Comparison of ENCODE assay signal across 30 mouse cellular contexts in genomic region chr11:35444489-35445100, GRCm38 (mm10).
A peak's percentile ranks its signal among the peaks of the same experiment; 100 is the strongest.
DNase-seq lines count a peak whose midpoint lies in the region; ATAC-seq and TF ChIP-seq lines count a peak whose summit lies in the region.
"Had no signal": no experiment of that assay in that cellular context is flagged by ENCODE, and none has a peak within 500 bp of the region (broad histone marks: within the 10 kb centered on the region; RNA-seq: fewer than 3 reads in every experiment).

No protein-coding gene starts in this region.

- no peak overlapping the region for H3K4me3 ChIP-seq in hindbrain, embryonic 15.5 days
- no peak overlapping the region for H3K4me3 ChIP-seq in hindbrain, postnatal 0 days (ENCODE audit: low read length)
- H3K4me3 ChIP-seq in embryonic facial prominence, embryonic 15.5 days (replicated peaks): no peak overlapping the region
- no peak overlapping the region for H3K4me3 ChIP-seq in stomach, embryonic 15.5 days (replicated peaks)
- no peak overlapping the region for H3K4me3 ChIP-seq in hindbrain, embryonic 10.5 days
- H3K4me3 ChIP-seq in forebrain, embryonic 15.5 days: no peak overlapping the region
- H3K4me3 ChIP-seq: heart, adult 2 months; heart, embryonic 15.5 days; kidney, embryonic 15.5 days; liver, embryonic 15.5 days; lung, embryonic 15.5 days; megakaryocyte, embryonic 14.5 days; neural tube, embryonic 15.5 days had no signal

- 0 out of 2 replicates have a peak, but pooled peaks cover 4% of the 10 kb centered on the region for H3K27me3 ChIP-seq in hindbrain, embryonic 15.5 days
- no peaks in the 10 kb centered on the region for H3K27me3 ChIP-seq in hindbrain, postnatal 0 days (ENCODE audit: insufficient read depth, low read length)
- H3K27me3 ChIP-seq in embryonic facial prominence, embryonic 15.5 days: no peaks in the 10 kb centered on the region
- no peaks in the 10 kb centered on the region for H3K27me3 ChIP-seq in stomach, embryonic 15.5 days (replicated peaks)
- H3K27me3 ChIP-seq in hindbrain, embryonic 10.5 days (ENCODE audit: insufficient read depth, poor library complexity, severe bottlenecking): peaks cover 8% of the 10 kb centered on the region
- H3K27me3 ChIP-seq in forebrain, embryonic 15.5 days: peaks cover 24% of the 10 kb centered on the region; the same call in 1 of the 2 replicates
- H3K27me3 ChIP-seq: heart, embryonic 15.5 days; kidney, embryonic 15.5 days; liver, embryonic 15.5 days; lung, embryonic 15.5 days had no signal

- no peak overlapping the region for H3K27ac ChIP-seq in hindbrain, embryonic 15.5 days (replicated peaks)
- H3K27ac ChIP-seq in hindbrain, postnatal 0 days: no peak overlapping the region
- no peak overlapping the region for H3K27ac ChIP-seq in embryonic facial prominence, embryonic 15.5 days (replicated peaks)
- H3K27ac ChIP-seq in stomach, embryonic 15.5 days: peak overlapping the region; percentile 41; the same call in 1 of the 2 replicates
- H3K27ac ChIP-seq in hindbrain, embryonic 10.5 days: no peak overlapping the region
- no peak overlapping the region for H3K27ac ChIP-seq in forebrain, embryonic 15.5 days (replicated peaks)
- H3K27ac ChIP-seq: heart, adult 2 months; heart, embryonic 15.5 days; kidney, embryonic 15.5 days; liver, embryonic 15.5 days; lung, embryonic 15.5 days; neural tube, embryonic 15.5 days had no signal

- 0 out of 2 replicates have a peak, but pooled peaks have one; percentile 38 for ATAC-seq in hindbrain, embryonic 15.5 days (ENCODE audit: low FRiP score, low read depth)
- ATAC-seq in hindbrain, postnatal 0 days: no peak
- ATAC-seq in embryonic facial prominence, embryonic 15.5 days (ENCODE audit: insufficient number of reproducible peaks, low FRiP score, low TSS enrichment, low read depth): peak; percentile 51; the same call in 1 of the 2 replicates
- peak; percentile 43; the same call in 1 of the 2 replicates for ATAC-seq in stomach, embryonic 15.5 days (ENCODE audit: insufficient read depth, low FRiP score, low read depth)
- ATAC-seq in erythroblast, adult 5-6 weeks (replicated peaks; ENCODE audit: low FRiP score, poor library complexity, severe bottlenecking): no peak
- no peak for ATAC-seq in forebrain, embryonic 15.5 days (replicated peaks)
- ATAC-seq: CD4-positive, CD25-positive, alpha-beta regulatory T cell, adult 4 months; forebrain, embryonic 14.5 days; hindbrain, embryonic 16.5 days; intestine, embryonic 16.5 days; midbrain, embryonic 16.5 days had no signal

- WGBS in hindbrain, embryonic 15.5 days: 69% methylated on average over 6 of the region's 6 CpGs
- 64% methylated on average over 6 of the region's 6 CpGs for WGBS in hindbrain, postnatal 0 days
- WGBS in embryonic facial prominence, embryonic 15.5 days: 56% methylated on average over 6 of the region's 6 CpGs
- WGBS in stomach, embryonic 15.5 days: 74% methylated on average over 6 of the region's 6 CpGs
- WGBS in hindbrain, embryonic 10.5 days: 74% methylated on average over 6 of the region's 6 CpGs
- WGBS in forebrain, embryonic 15.5 days: 82% methylated on average over 6 of the region's 6 CpGs

- H3K36me3 ChIP-seq in hindbrain, embryonic 15.5 days: no peaks in the 10 kb centered on the region
- no peaks in the 10 kb centered on the region for H3K36me3 ChIP-seq in hindbrain, postnatal 0 days (ENCODE audit: insufficient read depth, low read length)
- H3K36me3 ChIP-seq in embryonic facial prominence, embryonic 15.5 days: no peaks in the 10 kb centered on the region
- H3K36me3 ChIP-seq in stomach, embryonic 15.5 days: no peaks in the 10 kb centered on the region
- H3K36me3 ChIP-seq in hindbrain, embryonic 10.5 days: no peaks in the 10 kb centered on the region
- no peaks in the 10 kb centered on the region for H3K36me3 ChIP-seq in forebrain, embryonic 15.5 days
- H3K36me3 ChIP-seq: heart, embryonic 15.5 days; kidney, embryonic 15.5 days; liver, embryonic 15.5 days; lung, embryonic 15.5 days; neural tube, embryonic 15.5 days had no signal

- TF ChIP-seq CTCF in hindbrain, postnatal 0 days (IDR thresholded peaks at IDR 0.05; ENCODE audit: low read depth): no peak

- no peaks in the 10 kb centered on the region for H3K9me3 ChIP-seq in hindbrain, embryonic 15.5 days
- H3K9me3 ChIP-seq in hindbrain, postnatal 0 days (ENCODE audit: low read length): no peaks in the 10 kb centered on the region
- H3K9me3 ChIP-seq in embryonic facial prominence, embryonic 15.5 days (replicated peaks): no peaks in the 10 kb centered on the region
- H3K9me3 ChIP-seq in stomach, embryonic 15.5 days: no peaks in the 10 kb centered on the region
- no peaks in the 10 kb centered on the region for H3K9me3 ChIP-seq in hindbrain, embryonic 10.5 days
- no peaks in the 10 kb centered on the region for H3K9me3 ChIP-seq in forebrain, embryonic 15.5 days
- H3K9me3 ChIP-seq: heart, embryonic 15.5 days; kidney, embryonic 15.5 days; liver, embryonic 15.5 days; lung, embryonic 15.5 days; megakaryocyte, embryonic 14.5 days; neural tube, embryonic 15.5 days had no signal

- no peak overlapping the region for H3K9ac ChIP-seq in hindbrain, embryonic 15.5 days
- no peak overlapping the region for H3K9ac ChIP-seq in hindbrain, postnatal 0 days (replicated peaks; ENCODE audit: low read length)
- no peak overlapping the region for H3K9ac ChIP-seq in embryonic facial prominence, embryonic 15.5 days
- H3K9ac ChIP-seq in stomach, embryonic 15.5 days: no peak overlapping the region
- no peak overlapping the region for H3K9ac ChIP-seq in forebrain, embryonic 15.5 days (replicated peaks)
- H3K9ac ChIP-seq: heart, embryonic 15.5 days; kidney, embryonic 15.5 days; liver, embryonic 15.5 days; lung, embryonic 15.5 days; neural tube, embryonic 15.5 days had no signal

- peaks cover 7% of the 10 kb centered on the region for H3K4me1 ChIP-seq in hindbrain, embryonic 15.5 days (replicated peaks)
- no peaks in the 10 kb centered on the region for H3K4me1 ChIP-seq in hindbrain, postnatal 0 days (ENCODE audit: insufficient read depth, low read length)
- peaks cover 25% of the 10 kb centered on the region for H3K4me1 ChIP-seq in embryonic facial prominence, embryonic 15.5 days
- no peaks in the 10 kb centered on the region for H3K4me1 ChIP-seq in stomach, embryonic 15.5 days
- H3K4me1 ChIP-seq in hindbrain, embryonic 10.5 days (replicated peaks): peaks cover 20% of the 10 kb centered on the region
- H3K4me1 ChIP-seq in forebrain, embryonic 15.5 days: peaks cover 18% of the 10 kb centered on the region
- H3K4me1 ChIP-seq: heart, embryonic 15.5 days; liver, embryonic 15.5 days; megakaryocyte, embryonic 14.5 days had no signal

- no peak for DNase-seq in hindbrain, postnatal 0 days (ENCODE audit: low spot score)
- DNase-seq in ES-CJ7 (ENCODE audit: low read depth, low spot score): peak; percentile 55
- no peak for DNase-seq in hindbrain, embryonic 10.5 days (ENCODE audit: low spot score)
- DNase-seq: adrenal gland, postnatal 14 days; cerebellum, adult 8-10 months; cerebellum, postnatal 36 days; gastrocnemius, postnatal 14 days; heart, adult 2 months; heart, postnatal 4 days; kidney, postnatal 36 days; liver; lung, postnatal 36 days; right cerebral cortex, adult 18-20 months; right cerebral cortex, postnatal 4 days had no signal

- no peak overlapping the region for H3K4me2 ChIP-seq in hindbrain, embryonic 15.5 days
- no peak overlapping the region for H3K4me2 ChIP-seq in hindbrain, postnatal 0 days (ENCODE audit: low read depth, low read length)
- no peak overlapping the region for H3K4me2 ChIP-seq in embryonic facial prominence, embryonic 15.5 days (replicated peaks)
- H3K4me2 ChIP-seq in stomach, embryonic 15.5 days: no peak overlapping the region
- no peak overlapping the region for H3K4me2 ChIP-seq in forebrain, embryonic 15.5 days (replicated peaks)
- H3K4me2 ChIP-seq: heart, embryonic 15.5 days; kidney, embryonic 15.5 days; liver, embryonic 15.5 days; lung, embryonic 15.5 days; neural tube, embryonic 15.5 days had no signal

Comparison
In these comparisons a context has a peak if more than half of its experiments do, and no peak if none do; other contexts are left out.
1. ATAC-seq: peak in hindbrain, embryonic 15.5 days (single experiment), embryonic facial prominence, embryonic 15.5 days (single experiment) and stomach, embryonic 15.5 days (single experiment); none in hindbrain, postnatal 0 days (single experiment), erythroblast, adult 5-6 weeks (single experiment) and forebrain, embryonic 15.5 days (single experiment).